Mouse (Mus musculus) frontal cortex, postnatal 14 days (tissue): ENCODE data around the gene Sbsn.

Source experiments
- DNase-seq, 2 experiments: peaks; one replicate each; pipeline ENCODE4 v3.0.0; 2022; ENCODE audit warnings: low spot score in 2 of 2

Gene Sbsn

GRCm38 (mm10) chr7:30757001-30757400, 5.7 kb downstream of the Sbsn start:
- DNase-seq, result no peak

- DNase-seq, result no peak
Observed at GRCm38 (mm10) chr7:30758853-30759252, 7.6 kb downstream of the Sbsn start.

GRCm38 (mm10) chr7:30761769-30762352, 10.6 kb downstream of the Sbsn start:
- DNase-seq, result no peak

DNA sequence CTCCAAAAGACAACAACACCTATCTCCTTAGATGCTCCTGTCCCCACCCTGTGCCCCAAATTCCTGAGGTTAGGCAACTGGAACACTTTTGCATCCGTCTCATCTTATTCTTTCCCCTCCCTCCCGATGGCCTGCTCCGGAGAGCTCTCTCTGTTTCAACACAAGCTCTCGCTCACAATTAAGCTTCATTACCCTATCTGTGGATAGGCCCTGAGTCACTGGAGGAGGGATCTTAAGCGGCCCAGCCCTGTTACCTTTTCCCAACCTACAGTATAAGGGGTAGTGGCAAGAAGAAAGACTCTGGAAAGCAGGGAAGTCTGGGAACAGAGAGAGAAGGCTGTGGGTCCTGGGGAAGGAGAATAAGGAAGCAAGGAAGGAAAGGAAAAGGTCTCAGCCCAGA, 12.2 kb downstream of the Sbsn start, which contains the start of gene Dmkn:
Dmkn (plus strand) TSS at position 301 of the 400 bp plus-strand sequence.
- DNase-seq, result no peak

GRCm38 (mm10) chr7:30765173-30765572, 13.9 kb downstream of the Sbsn start:
- DNase-seq, result no peak

DNA sequence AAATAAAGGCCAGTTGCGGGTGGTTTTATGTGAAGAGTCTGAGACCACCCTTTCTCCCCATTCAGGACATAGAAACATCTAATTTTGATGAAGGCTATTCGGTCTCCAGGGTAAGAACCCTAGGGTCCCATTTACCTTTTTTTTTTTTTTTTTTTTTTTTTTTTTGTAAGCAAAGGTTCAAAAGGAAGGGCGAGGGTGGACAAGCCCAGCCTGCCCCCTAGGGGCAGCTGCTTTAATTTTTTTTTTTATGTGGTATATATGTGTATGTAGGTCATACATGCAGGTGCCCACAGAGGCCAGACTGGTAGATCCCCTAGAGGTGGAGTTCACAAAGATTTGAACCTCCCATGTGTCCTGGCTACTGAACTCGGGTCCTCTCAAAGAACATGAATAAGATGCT, 15.1 kb downstream of the Sbsn start:
- DNase-seq, result no peak

- DNase-seq, result no peak
Observed at GRCm38 (mm10) chr7:30769236-30769635, 18.0 kb downstream of the Sbsn start.

GRCm38 (mm10) chr7:30776104-30776503, 24.8 kb downstream of the Sbsn start:
- no peak for DNase-seq

DNA sequence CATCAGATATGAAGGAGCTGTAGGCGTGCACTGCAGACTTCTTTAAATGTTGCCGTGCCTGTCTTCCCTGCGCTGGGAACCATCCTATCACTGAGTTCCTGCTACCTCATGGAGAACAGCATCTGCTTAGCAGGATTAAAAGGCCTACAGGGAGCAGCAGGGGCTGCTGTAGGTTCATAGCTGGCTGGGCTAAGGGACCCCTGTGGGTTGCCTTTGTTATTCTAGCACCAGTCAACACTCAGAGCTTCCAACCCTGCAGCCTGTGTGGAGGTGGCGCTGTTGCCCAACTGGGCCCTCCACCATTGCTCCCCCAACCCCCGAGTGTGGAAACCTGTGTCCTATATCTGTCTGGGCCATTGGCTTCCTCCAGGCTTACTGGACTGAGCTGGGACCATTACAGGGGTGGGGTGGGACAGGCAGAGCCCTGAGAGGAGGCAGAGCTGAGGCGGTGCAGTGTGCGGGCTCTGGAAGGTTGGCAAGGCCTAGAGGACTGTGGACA, 25.9 kb downstream of the Sbsn start:
- no peak for DNase-seq

- DNase-seq, result no peak
Observed at GRCm38 (mm10) chr7:30777911-30778310, 26.6 kb downstream of the Sbsn start.

- no peak for DNase-seq
Observed at GRCm38 (mm10) chr7:30781792-30782191, 30.5 kb downstream of the Sbsn start.

DNA sequence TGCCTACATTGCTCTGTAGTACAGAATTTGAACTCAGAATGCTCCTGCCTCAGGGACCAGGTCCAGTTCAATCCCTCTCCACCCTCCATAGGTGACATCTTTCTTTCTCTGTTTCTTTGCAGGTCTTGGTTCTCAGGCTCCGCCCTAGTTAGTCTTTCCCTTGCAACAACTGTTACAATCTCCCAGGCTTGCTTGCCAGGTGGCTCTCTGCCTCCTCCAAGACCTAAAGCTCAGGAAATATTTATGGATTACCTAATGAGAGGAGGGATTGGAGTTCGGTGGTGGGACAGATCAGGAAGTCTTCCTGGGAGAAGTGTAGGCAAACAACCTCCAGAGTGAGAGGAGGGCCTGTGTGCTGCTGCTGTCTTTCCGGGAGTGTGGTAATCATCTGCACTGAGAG, 31.4 kb downstream of the Sbsn start:
- no peak for DNase-seq

- no peak for DNase-seq
Observed at GRCm38 (mm10) chr7:30785154-30785553, 33.9 kb downstream of the Sbsn start.

DNA sequence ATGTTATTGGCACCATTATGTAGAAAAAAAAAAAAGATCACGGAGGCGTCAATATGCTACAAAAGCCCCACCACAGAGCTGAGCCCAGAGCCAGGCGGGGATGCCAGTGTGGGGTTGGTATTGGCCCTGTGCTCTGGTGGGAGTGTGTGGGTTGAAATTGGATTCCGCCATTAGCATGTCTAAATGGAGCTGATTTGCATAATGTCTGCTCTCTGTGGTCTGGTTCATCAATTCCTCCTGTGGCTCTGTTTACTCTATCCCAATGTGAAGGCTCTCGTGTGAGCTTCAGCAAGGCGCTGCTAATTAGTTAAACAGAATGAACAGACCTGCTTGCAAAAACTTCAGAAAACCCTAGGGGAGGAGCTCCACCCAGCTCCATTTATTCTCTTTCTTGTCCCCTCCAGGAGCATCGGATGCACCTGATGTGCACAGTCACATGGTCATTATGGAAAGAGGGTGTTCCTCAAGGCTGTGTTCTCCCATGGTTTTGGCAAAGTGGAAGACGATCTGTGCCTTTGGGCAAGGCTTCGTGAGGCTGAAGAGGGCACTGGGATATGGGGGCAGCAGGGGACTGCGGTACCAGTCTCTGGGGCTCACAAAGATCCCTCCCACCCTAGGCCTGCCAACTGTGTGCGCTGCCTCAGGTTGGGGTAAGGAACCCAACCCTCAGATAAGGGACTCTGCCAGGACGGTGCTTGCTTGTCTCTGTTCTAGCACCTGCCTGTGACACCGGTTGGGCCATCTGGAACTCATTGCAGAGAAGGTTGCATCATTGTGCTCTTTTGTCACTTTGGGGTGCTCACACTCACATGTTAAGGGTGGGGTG, 34.7 kb downstream of the Sbsn start:
- peak in 1 of 2 experiments; percentile 18 for DNase-seq

GRCm38 (mm10) chr7:30787377-30788022, 36.2 kb downstream of the Sbsn start, which contains the start of gene Krtdap:
Gene Krtdap, plus strand, starts transcription at chr7:30787896.
- no peak for DNase-seq

DNA sequence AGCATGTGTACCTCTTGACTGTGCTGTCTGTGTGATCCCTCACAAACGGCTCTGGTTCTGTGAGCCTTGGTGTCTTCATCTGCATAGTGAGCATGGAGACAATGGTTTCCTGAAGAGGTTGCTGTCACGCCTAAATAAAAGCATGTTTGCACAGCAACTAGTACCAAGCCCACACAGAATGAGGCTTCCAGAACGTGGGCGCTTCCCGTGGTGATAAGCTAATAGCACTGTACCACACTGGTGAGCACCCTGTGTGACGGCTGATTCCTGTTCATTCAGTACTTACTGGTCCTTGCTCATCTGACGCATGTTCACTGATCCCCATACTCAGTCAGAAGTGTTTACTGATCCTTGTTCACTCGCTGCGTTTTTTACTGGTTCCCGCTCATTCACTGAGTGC, 38.9 kb downstream of the Sbsn start:
- DNase-seq, result no peak

GRCm38 (mm10) chr7:30791921-30792320, 40.6 kb downstream of the Sbsn start:
- DNase-seq, result no peak

GRCm38 (mm10) chr7:30794921-30795320, 43.6 kb downstream of the Sbsn start:
- no peak for DNase-seq

GRCm38 (mm10) chr7:30796790-30797189, 45.5 kb downstream of the Sbsn start:
- DNase-seq, result no peak

- no peak for DNase-seq
Observed at GRCm38 (mm10) chr7:30800653-30801052, 49.4 kb downstream of the Sbsn start.

GRCm38 (mm10) chr7:30803256-30803655, 52.0 kb downstream of the Sbsn start:
- DNase-seq, result no peak

DNA sequence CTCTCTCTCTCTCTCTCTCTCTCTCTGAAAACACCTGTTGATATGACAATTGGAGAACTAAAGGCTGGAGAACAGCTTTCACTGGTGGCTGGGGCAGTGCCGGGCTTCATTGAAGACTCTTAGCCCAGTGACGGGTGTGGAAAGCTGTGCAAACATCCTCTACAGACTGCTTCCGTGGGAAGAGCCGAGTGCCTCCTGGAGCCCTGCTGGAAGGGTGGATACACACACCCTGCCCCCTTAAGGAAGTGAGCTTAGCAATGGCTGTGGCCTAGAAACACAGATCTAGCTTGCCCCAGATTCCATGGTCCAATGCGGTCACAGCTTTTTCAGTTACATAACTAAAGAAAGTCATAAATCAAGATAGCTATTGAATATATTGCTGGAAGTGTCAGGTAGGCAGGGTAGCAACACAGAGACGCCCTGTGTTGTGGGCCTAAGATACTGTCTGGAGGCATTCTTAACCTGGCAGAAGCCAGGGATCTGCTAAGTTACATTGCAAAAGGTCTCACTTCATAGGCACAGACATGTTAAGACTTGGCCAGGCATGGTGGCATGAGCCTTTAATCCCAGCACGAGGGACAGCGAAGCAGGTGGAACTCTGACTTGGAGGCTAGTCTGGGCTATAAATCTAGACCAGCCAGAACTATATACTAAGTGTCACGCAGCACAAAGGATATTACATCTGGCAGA, 52.9 kb downstream of the Sbsn start:
- no peak for DNase-seq
